Mouse (Mus musculus) heart, adult 18-20 months (tissue): ENCODE measurements around the gene Tbc1d10a. TPM values are rescaled to one million over a fixed set of nuclear protein-coding genes. Genes with fewer than 3 reads are reported as not detected.

Experiments used
- DNase-seq, 2 experiments: peaks; one replicate each; pipeline ENCODE4 v3.0.0; 2021 to 2022; ENCODE audit warnings: mixed read lengths in 1 of 2
- total RNA-seq, 2 experiments: library from RNA; stranded (reverse); gene quantifications; 2 replicates each; pipeline ENCODE4 v1.2.3; 2021

The Tbc1d10a gene
- total RNA-seq, 2 experiments from 2014 or later = 11.5 to 11.9 TPM

DNA sequence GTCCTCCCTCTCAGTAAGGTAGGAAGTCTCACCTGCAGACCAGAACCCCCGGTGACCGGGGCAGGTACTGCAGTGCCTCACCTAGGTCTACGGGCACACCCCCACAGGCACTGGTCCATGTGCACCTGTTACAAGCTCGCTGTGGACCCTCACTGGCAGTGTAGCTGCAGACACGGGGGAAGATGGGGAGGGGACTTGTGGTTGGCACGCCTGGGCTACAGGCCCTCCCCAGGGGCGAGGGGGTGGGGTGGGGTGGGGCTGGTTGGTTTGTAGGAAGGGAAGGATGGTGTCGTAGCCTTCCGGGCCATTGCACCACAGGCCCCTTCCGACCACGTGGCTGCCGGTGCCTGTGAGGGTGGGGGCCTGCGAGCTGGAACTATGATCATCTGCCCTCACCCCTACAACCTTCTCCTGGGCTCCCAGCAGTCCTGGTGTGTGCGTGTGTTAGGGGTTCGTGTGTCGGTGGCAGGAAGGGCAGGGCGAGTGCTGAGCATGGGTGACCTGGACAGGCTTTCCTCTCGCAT lies 50.9 kb downstream of the Tbc1d10a start:
- peak in 1 of 2 experiments; percentile 38 for DNase-seq

GRCm38 (mm10) chr11:4238167-4238566 lies 51.6 kb downstream of the Tbc1d10a start:
- DNase-seq = no peak

DNA sequence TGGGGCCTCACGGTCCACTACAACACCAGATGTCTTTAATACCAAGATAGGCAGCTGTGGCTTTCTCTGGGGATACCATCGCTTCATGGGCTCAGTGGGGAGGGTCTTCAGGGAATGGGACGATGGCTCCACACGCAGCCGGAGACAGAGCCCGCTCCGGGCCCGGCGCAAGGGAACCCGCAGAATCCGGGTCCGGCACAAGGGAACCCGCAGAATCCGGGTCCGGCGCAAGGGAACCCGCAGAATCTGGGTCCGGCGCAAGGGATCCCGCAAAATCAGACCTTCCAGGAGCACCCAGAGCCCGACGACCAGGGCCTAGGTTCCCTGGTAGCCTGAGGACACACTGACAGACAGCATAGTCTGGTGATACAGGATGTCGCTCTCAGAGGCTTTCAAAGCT lies 53.1 kb downstream of the Tbc1d10a start:
- no peak for DNase-seq

GRCm38 (mm10) chr11:4240151-4240550 lies 53.6 kb downstream of the Tbc1d10a start:
- no peak for DNase-seq

GRCm38 (mm10) chr11:4241180-4241579 lies 54.6 kb downstream of the Tbc1d10a start:
- no peak for DNase-seq

- DNase-seq = no peak
Measured at GRCm38 (mm10) chr11:4246126-4246525, 59.5 kb downstream of the Tbc1d10a start.

DNA sequence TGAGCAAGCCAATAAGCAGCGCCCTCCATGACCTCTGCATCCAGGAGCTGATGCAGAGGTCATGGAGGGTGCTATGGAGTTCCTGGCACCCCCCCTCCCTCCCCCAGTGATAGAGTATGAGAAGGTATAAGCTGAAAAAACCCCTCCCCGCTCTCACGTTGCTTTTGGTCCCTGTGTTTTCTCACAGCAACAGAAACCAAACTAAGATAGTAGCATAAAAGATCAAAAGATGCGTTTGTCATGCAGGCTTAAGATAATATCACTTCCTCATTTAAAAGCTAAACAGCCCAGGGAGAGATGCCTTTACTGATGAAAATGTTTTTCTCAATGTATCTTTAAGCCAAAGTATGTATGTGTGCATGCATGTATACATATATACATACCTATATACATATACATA lies 60.0 kb downstream of the Tbc1d10a start:
- DNase-seq = no peak

GRCm38 (mm10) chr11:4247201-4247959 lies 60.8 kb downstream of the Tbc1d10a start:
- DNase-seq = no peak

GRCm38 (mm10) chr11:4249151-4249550 lies 62.6 kb downstream of the Tbc1d10a start:
- no peak for DNase-seq

GRCm38 (mm10) chr11:4250290-4250689 lies 63.7 kb downstream of the Tbc1d10a start:
- no peak for DNase-seq

DNA sequence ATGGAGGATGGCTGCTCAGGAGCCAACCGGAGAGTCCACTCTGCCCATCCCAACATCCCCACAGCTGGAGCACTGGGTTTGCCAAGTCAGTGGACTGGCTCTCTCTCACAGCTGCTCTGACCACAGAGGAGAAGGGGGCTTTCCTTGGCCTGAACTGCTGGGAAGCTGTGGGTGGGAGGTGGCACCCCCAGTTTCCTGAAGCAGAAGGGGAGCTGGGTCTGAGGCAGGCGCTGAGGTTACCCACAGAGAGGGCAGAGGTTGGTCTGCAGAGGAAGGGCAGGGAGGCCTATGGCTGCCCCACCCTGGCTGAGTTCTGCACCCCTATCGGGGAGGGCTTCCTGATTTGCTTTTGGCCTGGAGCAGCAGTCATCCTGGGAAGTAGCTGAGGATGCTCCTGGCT lies 64.8 kb downstream of the Tbc1d10a start:
- DNase-seq = no peak

DNA sequence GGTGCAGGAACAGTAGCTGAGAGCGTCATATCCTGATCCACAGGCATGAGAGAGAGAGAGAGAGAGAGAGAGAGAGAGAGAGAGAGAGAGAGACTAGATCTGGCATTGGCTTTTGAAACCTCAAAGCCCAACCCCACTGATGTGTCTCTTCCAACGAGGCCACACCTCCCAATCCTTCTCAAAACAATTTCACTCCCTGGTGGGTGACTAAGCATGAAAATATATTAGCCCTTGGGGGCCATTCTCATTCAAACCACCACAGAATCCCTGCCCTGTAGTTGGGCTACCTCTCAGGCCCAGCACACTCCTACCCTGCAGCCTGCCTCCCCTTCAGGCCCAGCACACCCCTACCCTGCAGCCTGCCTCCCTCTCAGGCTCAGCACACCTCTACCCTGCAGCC lies 66.3 kb downstream of the Tbc1d10a start:
- no peak for DNase-seq

GRCm38 (mm10) chr11:4256846-4257607 lies 70.4 kb downstream of the Tbc1d10a start, which contains the start of gene Lif:
Lif (plus strand) TSS chr11:4257557.
- no peak for DNase-seq

DNA sequence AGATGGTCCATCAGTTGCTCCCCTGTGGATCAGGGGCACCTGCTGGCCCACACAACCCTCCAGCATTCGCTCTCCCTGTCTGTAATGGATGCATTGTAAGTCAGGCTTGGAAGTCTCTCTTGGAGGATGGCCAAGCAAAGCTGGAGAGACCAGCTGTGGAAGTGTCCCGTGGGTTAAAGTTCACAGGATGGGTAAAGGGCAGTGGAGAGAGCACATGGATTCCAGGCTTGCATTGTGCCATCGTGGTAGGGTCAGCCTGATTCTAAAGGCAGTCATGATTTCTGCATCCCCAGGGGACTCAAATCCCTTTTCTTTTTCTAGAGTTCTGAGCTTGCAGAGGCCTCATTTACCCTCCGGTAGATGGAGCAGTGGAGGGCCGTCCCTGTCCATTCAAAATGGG lies 71.2 kb downstream of the Tbc1d10a start:
- DNase-seq = no peak

DNA sequence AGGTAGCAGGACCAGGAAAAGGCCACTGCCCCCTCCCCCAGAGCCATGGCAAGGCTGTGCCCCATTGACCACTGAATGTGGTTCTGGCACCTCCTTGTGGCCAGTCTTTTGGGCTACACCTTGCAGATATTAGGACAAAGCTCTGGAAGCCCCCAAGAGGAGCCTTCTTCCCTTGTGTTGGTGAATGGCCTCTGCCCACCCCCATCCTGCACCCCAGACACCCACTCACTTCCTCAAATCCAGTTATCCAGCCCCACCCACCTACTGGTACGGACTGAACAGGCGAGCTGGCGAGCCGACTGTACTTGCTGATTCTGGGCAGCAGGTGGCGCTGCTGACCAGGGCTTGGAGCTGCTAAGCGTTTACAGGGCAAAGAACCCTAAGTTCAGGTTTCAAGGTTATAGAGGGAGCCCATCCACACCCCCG lies 72.1 kb downstream of the Tbc1d10a start:
- DNase-seq = peak; percentile 81 to 92

DNA sequence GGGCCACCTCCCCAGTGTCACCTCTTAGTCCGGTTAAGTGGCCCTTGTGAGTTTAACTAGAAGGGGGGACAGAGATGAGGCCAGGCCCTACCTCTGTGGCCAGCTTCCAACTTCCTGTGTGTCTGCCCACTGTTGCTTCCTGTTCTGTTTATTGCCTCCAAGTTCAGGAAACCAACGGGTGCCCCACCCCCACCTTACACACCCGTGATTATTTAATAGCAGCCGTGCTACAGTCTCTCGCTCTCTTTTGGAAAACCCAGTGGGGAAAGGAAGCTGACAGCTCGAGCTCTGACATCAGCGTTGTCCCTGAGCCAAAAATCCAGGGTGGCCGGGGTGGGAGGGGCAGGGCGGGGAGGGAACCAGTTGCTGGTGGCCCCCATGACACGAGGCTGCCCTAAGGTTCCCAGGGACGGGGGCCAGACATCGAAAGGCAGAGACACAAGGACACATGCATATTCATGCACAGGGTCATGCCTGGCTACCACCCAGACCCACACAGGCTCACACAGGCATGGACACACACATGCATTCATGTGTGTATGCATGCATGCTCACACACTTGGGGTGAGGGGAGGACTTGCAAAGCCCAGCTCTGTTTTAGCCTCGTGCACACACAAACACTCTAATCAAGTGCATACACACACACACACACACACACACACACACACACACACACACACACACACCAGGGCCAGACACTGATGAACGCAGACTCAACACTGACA lies 74.0 kb downstream of the Tbc1d10a start:
- peak; percentile 66 to 71 for DNase-seq

GRCm38 (mm10) chr11:4261188-4261494 lies 74.6 kb downstream of the Tbc1d10a start:
- peak; percentile 50 to 72 for DNase-seq

DNA sequence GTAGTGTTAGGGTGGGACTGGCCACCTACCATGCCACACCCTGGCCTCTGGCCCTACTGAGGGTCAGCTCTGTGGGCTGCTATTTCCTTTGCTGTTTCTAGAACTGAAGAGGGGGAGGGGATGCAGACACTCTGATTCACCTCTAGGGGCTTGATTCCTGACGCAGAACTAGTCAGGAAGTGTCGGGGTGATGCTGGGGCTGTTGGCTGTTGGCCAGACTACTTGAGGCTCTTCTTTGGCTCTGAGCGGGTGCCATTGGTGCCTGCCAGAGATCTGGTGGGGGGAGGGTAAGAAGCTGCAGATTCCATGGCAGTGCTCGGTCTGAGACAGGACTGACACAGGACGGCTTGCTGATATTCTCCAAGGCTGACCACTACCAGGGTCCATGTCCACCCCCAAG lies 75.4 kb downstream of the Tbc1d10a start:
- peak; percentile 35 to 43 for DNase-seq

GRCm38 (mm10) chr11:4262847-4263246 lies 76.3 kb downstream of the Tbc1d10a start:
- no peak for DNase-seq

- DNase-seq = no peak
Measured at GRCm38 (mm10) chr11:4263296-4263695, 76.7 kb downstream of the Tbc1d10a start.

- DNase-seq = peak; percentile 68 to 80
Measured at GRCm38 (mm10) chr11:4264066-4264465, 77.5 kb downstream of the Tbc1d10a start.
